Mouse (Mus musculus) MEL (cell line): Measurements from ENCODE around the gene Fcgr1. TPM values are rescaled to one million over a fixed set of nuclear protein-coding genes. Genes with fewer than 3 reads are reported as not detected.

Experiments
- DNase-seq: peaks from one replicate; pipeline ENCODE4 v3.0.0; 2011; ENCODE audit warnings: low read depth, low spot score
- H3K27ac ChIP-seq: 2 replicates; pipeline ENCODE4 v1.5.1; 2012; ENCODE audit warnings: low read depth, mild to moderate bottlenecking, control low read depth, low read length, moderate library complexity; ENCODE audit not compliant: control insufficient read depth
- H3K27me3 ChIP-seq, 2 experiments: fragments of 150-350 bp in 1 of 2; sonication (generic) in 1 of 2; 2 replicates each; pipeline ENCODE4 v1.6.1; 2012; ENCODE audit warnings: low read length in 2 of 2, mild to moderate bottlenecking in 2 of 2, improper control_type of control experiment in 1 of 2, moderate library complexity in 1 of 2; ENCODE audit not compliant: insufficient read depth in 2 of 2, control insufficient read depth in 1 of 2
- H3K36me3 ChIP-seq, 2 experiments: 2 replicates each; pipeline ENCODE4 v1.6.1; 2012 to 2014; ENCODE audit warnings: low read length in 2 of 2, improper control_type of control experiment in 1 of 2, inconsistent platforms in 1 of 2, mild to moderate bottlenecking in 1 of 2; ENCODE audit not compliant: insufficient read depth in 2 of 2, control insufficient read depth in 1 of 2
- H3K4me1 ChIP-seq, 2 experiments: fragments of 150-350 bp in 1 of 2; sonication (generic) in 1 of 2; 2 replicates each; pipeline ENCODE4 v1.6.1; 2012; ENCODE audit warnings: low read length in 2 of 2, improper control_type of control experiment in 1 of 2, mild to moderate bottlenecking in 1 of 2; ENCODE audit not compliant: insufficient read depth in 2 of 2, control insufficient read depth in 1 of 2
- H3K4me3 ChIP-seq, 2 experiments: fragments of 150-350 bp in 1 of 2; sonication (generic) in 1 of 2; 2 replicates each; pipeline ENCODE4 v1.5.1; 2012; ENCODE audit warnings: low read depth in 2 of 2, low read length in 2 of 2, mild to moderate bottlenecking in 2 of 2, moderate library complexity in 2 of 2, control low read depth in 1 of 2, improper control_type of control experiment in 1 of 2; ENCODE audit not compliant: control insufficient read depth in 1 of 2, insufficient read depth in 1 of 2
- H3K79me2 ChIP-seq: 2 replicates; pipeline ENCODE4 v1.6.1; 2012; ENCODE audit warnings: mild to moderate bottlenecking, low read length, moderate library complexity; ENCODE audit not compliant: control insufficient read depth, poor library complexity, insufficient read depth
- H3K9ac ChIP-seq: 2 replicates; pipeline ENCODE4 v1.6.1; 2012; ENCODE audit warnings: low read depth, mild to moderate bottlenecking, control low read depth, low read length, moderate library complexity; ENCODE audit not compliant: control insufficient read depth, poor library complexity, severe bottlenecking
- H3K9me3 ChIP-seq: fragments of 150-350 bp; sonication (generic); replicated peaks from 2 replicates; pipeline ENCODE4 v1.6.1; 2012; ENCODE audit warnings: mild to moderate bottlenecking, low read length, improper control_type of control experiment, moderate library complexity; ENCODE audit not compliant: insufficient read depth
- CHD2 ChIP-seq: IDR thresholded peaks from 2 replicates; pipeline ENCODE4 v1.6.1; 2011; ENCODE audit warnings: low read length, improper control_type of control experiment
- GATA1 ChIP-seq: IDR thresholded peaks from 2 replicates; pipeline ENCODE4 v1.6.1; 2011; ENCODE audit warnings: low read depth, low read length, improper control_type of control experiment
- HCFC1 ChIP-seq: IDR thresholded peaks from 2 replicates; pipeline ENCODE4 v1.6.1; 2012; ENCODE audit warnings: low read depth, mild to moderate bottlenecking, inconsistent platforms, low read length, improper control_type of control experiment, moderate library complexity
- KAT2A ChIP-seq: conservative IDR thresholded peaks from 2 replicates; pipeline ENCODE4 v1.6.1; 2012; ENCODE audit warnings: low read depth, low read length, improper control_type of control experiment, inconsistent platforms
- MAFK ChIP-seq: IDR thresholded peaks from 2 replicates; pipeline ENCODE4 v1.6.1; 2011; ENCODE audit warnings: low read depth, mild to moderate bottlenecking, low read length, improper control_type of control experiment, borderline replicate concordance
- MEF2A ChIP-seq: IDR thresholded peaks from 2 replicates; pipeline ENCODE4 v1.6.1; 2014; ENCODE audit warnings: low read depth, mild to moderate bottlenecking, inconsistent platforms, low read length, improper control_type of control experiment; ENCODE audit not compliant: poor library complexity, insufficient replicate concordance, severe bottlenecking; ENCODE audit errors: extremely low read depth
- MYC ChIP-seq: IDR thresholded peaks from 2 replicates; pipeline ENCODE4 v1.6.1; 2011; ENCODE audit warnings: low read depth, mild to moderate bottlenecking, low read length, improper control_type of control experiment, moderate library complexity
- RCOR1 ChIP-seq: IDR thresholded peaks from 2 replicates; pipeline ENCODE4 v1.6.1; 2012; ENCODE audit warnings: low read depth, mild to moderate bottlenecking, inconsistent platforms, low read length, improper control_type of control experiment
- SMC3 ChIP-seq: IDR thresholded peaks from 2 replicates; pipeline ENCODE4 v1.6.1; 2011; ENCODE audit warnings: low read depth, low read length, improper control_type of control experiment
- TAL1 ChIP-seq: IDR thresholded peaks from 2 replicates; pipeline ENCODE4 v1.6.1; 2012; ENCODE audit warnings: mild to moderate bottlenecking, inconsistent platforms, low read length, moderate library complexity, mixed read lengths
- ZKSCAN1 ChIP-seq: IDR thresholded peaks from 2 replicates; pipeline ENCODE4 v1.6.1; 2012; ENCODE audit warnings: low read depth, mild to moderate bottlenecking, inconsistent platforms, low read length, improper control_type of control experiment, moderate library complexity
- ZMIZ1 ChIP-seq: IDR thresholded peaks from 2 replicates; pipeline ENCODE4 v1.6.1; 2012; ENCODE audit warnings: low read depth, mild to moderate bottlenecking, inconsistent platforms, low read length, improper control_type of control experiment, moderate library complexity
- ZNF384 ChIP-seq: IDR thresholded peaks from 2 replicates; pipeline ENCODE4 v1.6.1; 2012; ENCODE audit warnings: low read depth, mild to moderate bottlenecking, inconsistent platforms, low read length, improper control_type of control experiment
- polyA plus RNA-seq, 2 experiments: library from polyadenylated mRNA; stranded (reverse) in 1 of 2; unstranded in 1 of 2; fragments of >175 nt in 1 of 2; fragments of >200 nt in 1 of 2; gene quantifications; 2 replicates each; pipeline versions ENCODE4 v1.2.1 to v1.2.4; 2012; ENCODE audit warnings: low replicate concordance in 2 of 2, low read depth in 1 of 2; ENCODE audit not compliant: insufficient read length in 2 of 2, insufficient read depth in 1 of 2, missing spikeins in 1 of 2
- total RNA-seq: library from RNA; depleted of rRNA; stranded (reverse); fragments of 300-350 nt; gene quantifications from 2 replicates; pipeline ENCODE4 v1.2.3, GENCODE M21; 2012

Fcgr1 gene
- total and polyA plus RNA-seq, 3 experiments, result 2.8 to 4.7 TPM; not detected in 1

DNA sequence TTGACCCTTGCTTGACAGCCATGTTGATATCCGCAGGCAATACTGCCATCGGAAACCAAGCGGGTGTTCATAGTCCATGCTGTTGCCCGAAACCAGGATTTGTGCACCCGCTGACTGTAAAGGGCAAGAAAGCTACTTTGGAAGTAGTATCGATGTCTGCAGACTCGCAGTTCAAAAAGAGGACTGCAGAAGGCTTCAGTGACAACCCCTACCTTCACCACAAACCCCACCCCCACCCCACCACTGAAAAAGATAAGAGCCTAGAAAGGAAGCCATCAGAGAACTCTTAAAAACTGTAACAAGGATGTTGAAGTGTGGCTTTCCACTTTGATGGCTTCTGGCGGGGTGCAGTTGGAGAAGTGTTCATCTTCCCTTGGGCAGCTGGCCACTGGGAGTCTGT is 44.3 kb upstream of the Fcgr1 start:
- DNase-seq, result peak; percentile 90
- H3K9ac ChIP-seq, result 0 out of 2 replicates have a peak overlapping the region, but pooled peaks have one; percentile 3
- peaks cover 0 to 27% of the 10 kb centered on the region in 2 experiments; a peak in 2 of 4 replicates for H3K36me3 ChIP-seq
- no peaks in the 10 kb centered on the region for H3K9me3 ChIP-seq
- no peak for TF ChIP-seq GATA1
- TF ChIP-seq TAL1, result peak; percentile 63
- peak overlapping the region; percentile 13 to 57; a peak in 2 of 4 replicates for H3K4me3 ChIP-seq
- H3K27ac ChIP-seq, result peak overlapping the region; percentile 29
- no peaks in the 10 kb centered on the region for H3K27me3 ChIP-seq
- H3K79me2 ChIP-seq, result no peaks in the 10 kb centered on the region; the same call in 1 of the 2 replicates
- H3K4me1 ChIP-seq, result peaks cover 9 to 33% of the 10 kb centered on the region in 2 experiments

DNA sequence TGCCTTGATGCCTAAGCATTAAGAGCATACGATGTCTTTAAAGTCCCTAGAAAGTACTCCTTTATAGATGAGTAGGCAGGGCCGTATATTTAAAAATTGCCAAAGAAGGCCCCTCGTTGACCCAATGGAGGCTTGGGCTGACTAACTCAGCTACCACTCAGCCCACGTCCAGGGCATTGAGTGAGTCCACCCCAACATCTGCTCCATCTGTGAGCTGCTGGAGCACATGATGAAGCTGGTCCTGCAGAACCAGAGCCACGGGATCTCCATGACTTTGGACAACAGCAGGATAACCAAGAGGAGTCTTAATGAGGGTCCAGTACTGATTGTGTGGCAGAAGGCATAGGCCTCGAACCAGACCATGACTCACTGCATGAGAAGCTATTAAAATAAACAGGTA is 43.5 kb upstream of the Fcgr1 start:
- Histone ChIP-seq H3K9ac (no peak overlapping the region), H3K4me1 (peaks cover 9 to 34% of the 10 kb centered on the region in 2 experiments), H3K27me3 (no peaks in the 10 kb centered on the region), H3K9me3 (no peaks in the 10 kb centered on the region), H3K36me3 (peaks cover 0 to 29% of the 10 kb centered on the region in 2 experiments; a peak in 2 of 4 replicates), H3K79me2 (no peaks in the 10 kb centered on the region; the same call in 1 of the 2 replicates), H3K4me3 (no peak overlapping the region), H3K27ac (no peak overlapping the region)
- no peak for DNase-seq
- TF ChIP-seq MYC, result no peak
- TF ChIP-seq ZMIZ1, result no peak
- no peak for TF ChIP-seq KAT2A
- no peak for TF ChIP-seq HCFC1
- no peak for TF ChIP-seq CHD2

DNA sequence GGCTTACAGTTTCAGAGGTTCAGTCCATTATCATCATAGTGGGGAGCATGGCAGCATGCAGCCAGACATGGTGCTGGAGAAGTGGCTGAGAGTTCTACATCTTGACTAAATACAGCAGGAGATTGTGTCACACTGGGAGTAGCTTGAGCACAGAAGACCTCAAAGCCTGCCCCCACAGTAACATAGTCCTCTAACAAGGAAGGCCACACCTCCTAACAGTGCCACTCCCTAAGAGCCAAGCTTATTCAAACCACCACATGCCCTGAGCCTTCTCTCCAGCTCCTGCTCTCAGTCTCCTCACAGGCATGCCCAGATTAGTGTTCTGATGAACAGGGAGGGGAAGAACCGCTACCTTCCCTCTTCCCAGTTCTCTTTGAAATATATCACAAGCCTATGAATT is 42.9 kb upstream of the Fcgr1 start:
- DNase-seq, result peak; percentile 68
- no peaks in the 10 kb centered on the region for H3K27me3 ChIP-seq
- H3K9ac ChIP-seq, result no peak overlapping the region
- peaks cover 0 to 34% of the 10 kb centered on the region in 2 experiments; a peak in 2 of 4 replicates for H3K36me3 ChIP-seq
- no peaks in the 10 kb centered on the region; the same call in 1 of the 2 replicates for H3K79me2 ChIP-seq
- H3K9me3 ChIP-seq, result no peaks in the 10 kb centered on the region
- peaks cover 9 to 38% of the 10 kb centered on the region in 2 experiments for H3K4me1 ChIP-seq
- TF ChIP-seq ZNF384 (no peak), ZKSCAN1 (no peak), RCOR1 (no peak), MYC (no peak), SMC3 (no peak), MAFK (no peak), MEF2A (no peak)
- H3K4me3 ChIP-seq, result no peak overlapping the region
- no peak overlapping the region for H3K27ac ChIP-seq
